24 mouse cellular contexts compared by ENCODE assay signal in the genomic region with DNA sequence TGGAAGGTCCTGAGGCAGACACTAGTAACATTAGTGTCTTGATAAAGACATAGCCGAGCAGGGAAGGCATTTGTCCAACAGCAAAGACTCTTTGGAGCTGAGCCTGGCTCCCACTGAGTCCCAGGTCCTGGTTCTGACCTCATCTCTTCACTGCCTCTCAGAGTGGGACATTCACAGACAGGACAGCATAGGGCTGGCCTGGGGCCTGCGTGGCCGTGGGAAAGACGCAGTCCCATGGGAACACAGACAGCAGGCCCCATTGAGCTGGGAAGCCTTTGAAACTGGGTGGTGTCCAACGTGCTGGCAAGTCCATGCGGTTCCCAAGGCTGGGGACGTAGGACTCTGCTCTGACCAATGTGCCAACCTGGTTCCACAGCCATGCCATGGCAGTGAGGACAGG.
DNase-seq lines count a peak whose midpoint lies in the region; ATAC-seq and TF ChIP-seq lines count a peak whose summit lies in the region.
"Had no signal": no experiment of that assay in that cellular context is flagged by ENCODE, and none has a peak within 500 bp of the region (broad histone marks: within the 10 kb centered on the region; RNA-seq: fewer than 3 reads in every experiment).

No protein-coding gene starts in this region.

- DNase-seq in cerebellum, postnatal 14 days = peak; percentile 76 to 77
- DNase-seq in cerebellum, postnatal 36 days = no peak
- no peak for DNase-seq in hindbrain, embryonic 14.5 days (ENCODE audit: low spot score)
- no peak for DNase-seq in hindbrain, embryonic 10.5 days (ENCODE audit: low spot score)
- peak; percentile 1 for DNase-seq in liver, adult 2 months (ENCODE audit: extremely low read depth, low read depth, low spot score)
- DNase-seq in liver = no peak
- DNase-seq in layer of hippocampus, postnatal 14 days (ENCODE audit: low spot score in 2 of 2) = peak; percentile 28 to 71
- no peak for DNase-seq in thymus, adult 18-20 months
- DNase-seq: adrenal gland, postnatal 14 days; cerebellum, adult 11 months; gastrocnemius, postnatal 14 days; kidney, postnatal 4 days; spleen, adult 18-20 months; thymus, postnatal 36 days had no signal

- no peaks in the 10 kb centered on the region for H3K36me3 ChIP-seq in hindbrain, embryonic 14.5 days (replicated peaks; ENCODE audit: control insufficient read depth, insufficient read depth)
- no peaks in the 10 kb centered on the region for H3K36me3 ChIP-seq in hindbrain, embryonic 10.5 days
- H3K36me3 ChIP-seq in liver, adult 2 months (ENCODE audit: control insufficient read depth, insufficient read depth, low read length) = no peaks in the 10 kb centered on the region
- H3K36me3 ChIP-seq: embryonic facial prominence, embryonic 10.5 days; heart, embryonic 13.5 days; kidney, embryonic 15.5 days; limb, embryonic 13.5 days; liver, embryonic 15.5 days; midbrain, embryonic 12.5 days had no signal

- H3K4me1 ChIP-seq in hindbrain, embryonic 14.5 days (replicated peaks; ENCODE audit: control insufficient read depth, insufficient read depth, low read length) = no peaks in the 10 kb centered on the region
- peaks cover 16% of the 10 kb centered on the region for H3K4me1 ChIP-seq in hindbrain, embryonic 10.5 days (replicated peaks)
- H3K4me1 ChIP-seq in liver, adult 2 months (ENCODE audit: control insufficient read depth, insufficient read depth, low read length) = no peaks in the 10 kb centered on the region
- H3K4me1 ChIP-seq: liver, embryonic 15.5 days had no signal

- no peak overlapping the region for H3K9ac ChIP-seq in hindbrain, embryonic 14.5 days
- no peak overlapping the region for H3K9ac ChIP-seq in liver, adult 2 months (ENCODE audit: low read depth, low read length)
- H3K9ac ChIP-seq: heart, embryonic 13.5 days; kidney, embryonic 15.5 days; limb, embryonic 13.5 days; liver, embryonic 15.5 days; midbrain, embryonic 12.5 days had no signal

- H3K79me2 ChIP-seq in liver, adult 2 months (ENCODE audit: control insufficient read depth, insufficient read depth, low read length) = no peaks in the 10 kb centered on the region

- TF ChIP-seq POLR2A in liver, adult 2 months (IDR thresholded peaks at IDR 0.05; ENCODE audit: extremely low read depth, insufficient read depth, low read length) = no peak

- no peak overlapping the region for H3K4me2 ChIP-seq in hindbrain, embryonic 14.5 days (replicated peaks)
- H3K4me2 ChIP-seq: heart, embryonic 13.5 days; kidney, embryonic 15.5 days; limb, embryonic 13.5 days; liver, embryonic 15.5 days; midbrain, embryonic 12.5 days had no signal

- 76% methylated on average over 7 of the region's 7 CpGs for WGBS in hindbrain, embryonic 14.5 days
- 86% methylated on average over 7 of the region's 7 CpGs for WGBS in hindbrain, embryonic 10.5 days
- 84% methylated on average over 7 of the region's 7 CpGs for WGBS in liver, adult 2 months

- H3K4me3 ChIP-seq in hindbrain, embryonic 14.5 days (replicated peaks; ENCODE audit: low read length) = no peak overlapping the region
- no peak overlapping the region for H3K4me3 ChIP-seq in hindbrain, embryonic 10.5 days
- H3K4me3 ChIP-seq in liver, adult 2 months (ENCODE audit: insufficient read depth, low read depth, low read length) = no peak overlapping the region
- H3K4me3 ChIP-seq: embryonic facial prominence, embryonic 10.5 days; heart, embryonic 13.5 days; kidney, embryonic 15.5 days; limb, embryonic 13.5 days; liver, embryonic 15.5 days; midbrain, embryonic 12.5 days; myocyte had no signal

- H3K27me3 ChIP-seq in hindbrain, embryonic 14.5 days (ENCODE audit: control insufficient read depth, insufficient read depth, low read length) = no peaks in the 10 kb centered on the region
- H3K27me3 ChIP-seq in hindbrain, embryonic 10.5 days (ENCODE audit: insufficient read depth, poor library complexity, severe bottlenecking) = no peaks in the 10 kb centered on the region
- no peaks in the 10 kb centered on the region for H3K27me3 ChIP-seq in liver, adult 2 months (ENCODE audit: control insufficient read depth, insufficient read depth, low read length)
- H3K27me3 ChIP-seq: heart, embryonic 13.5 days; limb, embryonic 13.5 days; liver, embryonic 15.5 days; midbrain, embryonic 12.5 days had no signal

- peak; percentile 53; the same call in 1 of the 2 replicates for ATAC-seq in hindbrain, embryonic 14.5 days (ENCODE audit: low FRiP score)
- ATAC-seq: activated CD4-positive, CD25-positive, alpha-beta regulatory T cell, adult 4 months; CD4-positive, CD25-positive, alpha-beta regulatory T cell, adult 4 months; intestine, postnatal 0 days had no signal

- H3K9me3 ChIP-seq in hindbrain, embryonic 14.5 days (ENCODE audit: control insufficient read depth, low read length) = no peaks in the 10 kb centered on the region
- no peaks in the 10 kb centered on the region for H3K9me3 ChIP-seq in hindbrain, embryonic 10.5 days
- H3K9me3 ChIP-seq: embryonic facial prominence, embryonic 10.5 days; heart, embryonic 13.5 days; kidney, embryonic 15.5 days; limb, embryonic 13.5 days; liver, embryonic 15.5 days; midbrain, embryonic 12.5 days had no signal

- no peak for TF ChIP-seq CTCF in liver, adult 2 months (IDR thresholded peaks at IDR 0.05; ENCODE audit: low read depth, low read length)

- no peak overlapping the region for H3K27ac ChIP-seq in hindbrain, embryonic 14.5 days
- H3K27ac ChIP-seq in hindbrain, embryonic 10.5 days = no peak overlapping the region
- H3K27ac ChIP-seq in liver, adult 2 months (replicated peaks; ENCODE audit: insufficient read depth, low read depth, low read length) = peak overlapping the region; percentile 41; the same call in 1 of the 2 replicates
- H3K27ac ChIP-seq: embryonic facial prominence, embryonic 10.5 days; heart, embryonic 13.5 days; kidney, embryonic 15.5 days; limb, embryonic 13.5 days; liver, embryonic 15.5 days; midbrain, embryonic 12.5 days had no signal

Comparison
In these comparisons a context has a peak if more than half of its experiments do, and no peak if none do; other contexts are left out.
1. DNase-seq: peak in cerebellum, postnatal 14 days (2 of 2), liver, adult 2 months (single experiment) and layer of hippocampus, postnatal 14 days (2 of 2); none in cerebellum, postnatal 36 days (0 of 2), hindbrain, embryonic 14.5 days (single experiment), hindbrain, embryonic 10.5 days (single experiment), liver (single experiment) and thymus, adult 18-20 months (0 of 2).